Mouse (Mus musculus) brain, embryonic 14.5 days (tissue): ENCODE data around the gene Tmppe.
A peak's percentile ranks its signal among the peaks of the same experiment; 100 is the strongest.

Experiments
- CTCF ChIP-seq: fragments of 200-500 bp; IDR thresholded peaks from 2 replicates; pipeline ENCODE4 v1.5.1; 2012; ENCODE audit warnings: inconsistent platforms, mild to moderate bottlenecking, moderate library complexity, borderline replicate concordance; ENCODE audit not compliant: insufficient read depth, insufficient read length; ENCODE audit errors: extremely low read depth
- POLR2A ChIP-seq: fragments of 200-500 bp; IDR thresholded peaks from 2 replicates; pipeline ENCODE4 v1.6.1; 2012; ENCODE audit warnings: mild to moderate bottlenecking, inconsistent platforms, borderline replicate concordance; ENCODE audit not compliant: poor library complexity, insufficient read depth, insufficient read length, severe bottlenecking; ENCODE audit errors: extremely low read depth

DNA sequence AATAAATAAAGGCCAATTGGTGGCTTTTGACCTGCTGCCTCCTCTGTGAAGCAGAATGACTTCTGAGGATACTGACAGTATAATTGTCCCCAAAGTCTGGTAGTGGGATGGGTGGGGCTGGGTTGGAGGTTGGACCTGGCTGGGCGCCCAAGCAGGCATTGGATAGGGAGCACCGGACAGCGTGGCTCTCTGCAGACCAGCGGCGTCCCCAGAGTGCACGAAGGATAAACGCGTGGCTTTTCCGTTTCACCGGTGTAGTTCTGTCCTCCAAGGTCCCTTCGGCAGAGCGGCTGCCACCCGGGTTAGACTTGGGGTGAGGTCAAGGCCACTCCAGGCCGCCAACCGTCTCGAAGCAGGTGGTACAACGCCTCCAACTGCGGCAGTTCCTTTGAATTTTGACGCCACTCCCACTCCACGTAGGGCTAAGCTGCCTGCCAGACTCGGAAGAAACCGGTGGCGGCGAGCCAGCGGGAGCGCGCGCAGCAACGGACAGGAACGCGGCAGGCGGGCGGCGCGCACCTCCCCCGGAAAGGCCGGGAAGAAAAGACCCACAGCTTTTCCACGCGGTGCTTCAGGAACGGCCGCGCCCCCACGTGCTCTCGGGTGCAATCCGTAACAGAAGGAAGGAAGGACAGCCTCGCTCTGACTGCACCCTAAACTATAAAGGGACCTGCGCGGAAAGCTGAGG is 33.0 kb upstream of the Tmppe start:
- TF ChIP-seq POLR2A (peak; percentile 30; the same call in 1 of the 2 replicates), CTCF (no peak)
